Mouse (Mus musculus): Measurements from ENCODE around the gene Cops7b. TPM values are rescaled to one million over a fixed set of nuclear protein-coding genes. Genes with fewer than 3 reads are reported as not detected.
A peak's percentile ranks its signal among the peaks of the same experiment; 100 is the strongest.
"Not testable (repeated sequence)": the region's sequence is repeated elsewhere in the genome, so short reads cannot be mapped to it uniquely, and the experiment has no call there.

Cops7b gene
- 25.2 TPM for polyA plus RNA-seq (2012; fragmentation: generic; extraction: Trizol)
- long read RNA-seq, experiment 1, transcript Cops7b-201 (7 exons, 2,231 nt): major isoform, 25 of 35 reads
- long read RNA-seq, experiment 1, partial matches to known transcripts: 1 of 35 reads
- long read RNA-seq, experiment 1, other reads (novel, unspliced or antisense): 7 of 35 reads
- long read RNA-seq, experiment 2, transcript Cops7b-203 (6 exons, 2,578 nt): minor isoform, 5 of 132 reads
- long read RNA-seq, experiment 2, transcript Cops7b-201 (7 exons, 2,231 nt): major isoform, 116 of 132 reads
- long read RNA-seq, experiment 2, partial matches to known transcripts: 1 of 132 reads
- long read RNA-seq, experiment 2, other reads (novel, unspliced or antisense): 9 of 132 reads

GRCm38 (mm10) chr1:86582451-86583096 lies at the start of gene Cops7b, which contains the start of gene Pde6d:
Cops7b (plus strand) TSS chr1:86582904.
Pde6d (minus strand) TSS chr1:86582629.
- peak within 1 kb of the TSS; percentile 94 for H3ac ChIP-seq (ENCODE audit: control insufficient read depth, insufficient read length, low read depth)
- no peak for TF ChIP-seq MAX (IDR thresholded peaks at IDR 0.05)
- TF ChIP-seq CEBPB (IDR thresholded peaks at IDR 0.05; ENCODE audit: low read depth): no peak
- no peak for TF ChIP-seq MYOG (IDR thresholded peaks at IDR 0.05; ENCODE audit: control insufficient read depth, extremely low read depth, insufficient read length)
- no peak for TF ChIP-seq FOSL1 (IDR thresholded peaks at IDR 0.05; ENCODE audit: insufficient read depth, low read length, poor library complexity, severe bottlenecking)
- TF ChIP-seq CTCF (IDR thresholded peaks at IDR 0.05; ENCODE audit: control insufficient read depth, insufficient read depth, insufficient read length): no peak
- no peak for TF ChIP-seq USF1 (IDR thresholded peaks at IDR 0.05; ENCODE audit: low read depth)
- no peak for TF ChIP-seq MYOD1 (IDR thresholded peaks at IDR 0.05; ENCODE audit: control insufficient read depth, insufficient read length, low read depth)
- H3K27me3 ChIP-seq (ENCODE audit: control insufficient read depth, insufficient read depth, insufficient read length): no peaks in the 10 kb centered on the region
- peaks cover 19% of the 10 kb centered on the region for H3K79me2 ChIP-seq (ENCODE audit: control insufficient read depth, insufficient read depth)
- no peaks in the 10 kb centered on the region for H3K36me3 ChIP-seq (ENCODE audit: control insufficient read depth, insufficient read depth)
- peak within 1 kb of the TSS; percentile 71 for H3K4me3 ChIP-seq (ENCODE audit: insufficient read depth, poor library complexity, severe bottlenecking)
- H3K79me3 ChIP-seq (ENCODE audit: low read depth): peaks cover 1% of the 10 kb centered on the region

DNA sequence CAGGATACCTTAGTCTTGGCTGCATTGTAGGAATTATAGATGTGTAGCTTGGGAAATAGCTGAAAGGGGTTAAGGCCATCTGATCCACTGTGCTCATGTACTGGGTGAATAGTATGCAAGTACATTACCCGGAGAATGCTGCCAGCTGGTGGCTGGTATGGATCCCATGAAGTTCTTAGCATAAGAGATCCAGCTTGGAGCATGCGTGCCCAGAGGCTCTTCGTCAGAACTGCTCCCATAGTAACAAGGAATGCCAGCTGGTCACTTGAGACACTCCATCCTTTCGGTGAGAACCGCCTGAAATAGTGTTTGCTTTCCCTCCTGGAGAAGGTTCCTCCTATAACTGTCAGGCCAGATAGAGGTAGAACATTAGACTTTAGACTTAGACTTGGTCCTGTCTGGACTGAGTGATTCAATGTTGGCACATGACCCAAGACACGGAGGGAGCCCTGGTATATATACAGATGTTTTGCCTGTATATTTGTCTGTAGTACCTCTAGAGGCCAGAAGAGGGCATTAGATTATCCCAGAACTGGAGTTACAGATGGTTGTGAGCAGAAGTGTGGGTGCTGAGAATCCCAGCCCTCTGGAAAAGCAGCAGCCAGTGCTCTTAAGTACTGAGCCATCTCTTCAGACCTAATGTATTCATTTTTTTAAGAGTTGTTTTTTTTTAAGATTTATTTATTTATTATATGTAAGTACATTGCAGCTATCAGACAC lies 49.1 kb upstream of the Cops7b start:
- no peak overlapping the region for H3ac ChIP-seq (ENCODE audit: control insufficient read depth, insufficient read length, low read depth)
- H3K36me3 ChIP-seq (ENCODE audit: control insufficient read depth, insufficient read depth): peaks cover 36% of the 10 kb centered on the region
- peaks cover 49% of the 10 kb centered on the region for H3K79me2 ChIP-seq (ENCODE audit: control insufficient read depth, insufficient read depth)
- TF ChIP-seq CEBPB (IDR thresholded peaks at IDR 0.05; ENCODE audit: low read depth) (no peak), MAX (IDR thresholded peaks at IDR 0.05) (no peak), FOSL1 (IDR thresholded peaks at IDR 0.05; ENCODE audit: insufficient read depth, low read length, poor library complexity, severe bottlenecking) (no peak), CTCF (IDR thresholded peaks at IDR 0.05; ENCODE audit: control insufficient read depth, insufficient read depth, insufficient read length) (no peak), MYOD1 (IDR thresholded peaks at IDR 0.05; ENCODE audit: control insufficient read depth, insufficient read length, low read depth) (no peak)
- no peak overlapping the region for H3K4me3 ChIP-seq (ENCODE audit: insufficient read depth, poor library complexity, severe bottlenecking)
- peaks cover 25% of the 10 kb centered on the region for H3K79me3 ChIP-seq (ENCODE audit: low read depth)
- no peaks in the 10 kb centered on the region for H3K27me3 ChIP-seq (ENCODE audit: control insufficient read depth, insufficient read depth, insufficient read length)

- Histone ChIP-seq H3K79me2 (ENCODE audit: control insufficient read depth, insufficient read depth) (peaks cover 6% of the 10 kb centered on the region), H3K36me3 (ENCODE audit: control insufficient read depth, insufficient read depth) (peaks cover 4% of the 10 kb centered on the region), H3K27me3 (ENCODE audit: control insufficient read depth, insufficient read depth, insufficient read length) (no peaks in the 10 kb centered on the region), H3ac (ENCODE audit: control insufficient read depth, insufficient read length, low read depth) (no peak overlapping the region), H3K79me3 (ENCODE audit: low read depth) (no peaks in the 10 kb centered on the region), H3K4me3 (ENCODE audit: insufficient read depth, poor library complexity, severe bottlenecking) (no peak overlapping the region)
- TF ChIP-seq CTCF (IDR thresholded peaks at IDR 0.05; ENCODE audit: control insufficient read depth, insufficient read depth, insufficient read length) (no peak), MYOD1 (IDR thresholded peaks at IDR 0.05; ENCODE audit: control insufficient read depth, insufficient read length, low read depth) (no peak), USF1 (IDR thresholded peaks at IDR 0.05; ENCODE audit: low read depth) (no peak), FOSL1 (IDR thresholded peaks at IDR 0.05; ENCODE audit: insufficient read depth, low read length, poor library complexity, severe bottlenecking) (no peak), MAX (IDR thresholded peaks at IDR 0.05) (no peak), MYOG (IDR thresholded peaks at IDR 0.05; ENCODE audit: control insufficient read depth, extremely low read depth, insufficient read length) (no peak), CEBPB (IDR thresholded peaks at IDR 0.05; ENCODE audit: low read depth) (no peak)
These were observed 44.3 kb upstream of the Cops7b start for GRCm38 (mm10) chr1:86538383-86538782.

GRCm38 (mm10) chr1:86539583-86539982 lies 43.1 kb upstream of the Cops7b start:
- not testable (repeated sequence) for H3K79me3 ChIP-seq (ENCODE audit: low read depth)
- H3K36me3 ChIP-seq (ENCODE audit: control insufficient read depth, insufficient read depth): peaks cover 16% of the 10 kb centered on the region

GRCm38 (mm10) chr1:86542584-86542983 lies 40.1 kb upstream of the Cops7b start:
- H3K79me3 ChIP-seq (ENCODE audit: low read depth): no peaks in the 10 kb centered on the region
- peaks cover 29% of the 10 kb centered on the region for H3K36me3 ChIP-seq (ENCODE audit: control insufficient read depth, insufficient read depth)
- no peak overlapping the region for H3ac ChIP-seq (ENCODE audit: control insufficient read depth, insufficient read length, low read depth)

More at GRCm38 (mm10) chr1:86539583-86539982, 43.1 kb upstream of the Cops7b start:
- H3K4me3 ChIP-seq (ENCODE audit: insufficient read depth, poor library complexity, severe bottlenecking); H3K27me3 ChIP-seq (ENCODE audit: control insufficient read depth, insufficient read depth, insufficient read length); H3K79me2 ChIP-seq (ENCODE audit: control insufficient read depth, insufficient read depth); H3ac ChIP-seq (ENCODE audit: control insufficient read depth, insufficient read length, low read depth): not testable (repeated sequence)

More at GRCm38 (mm10) chr1:86542584-86542983, 40.1 kb upstream of the Cops7b start:
- TF ChIP-seq CEBPB (IDR thresholded peaks at IDR 0.05; ENCODE audit: low read depth) (no peak), MAX (IDR thresholded peaks at IDR 0.05) (no peak), FOSL1 (IDR thresholded peaks at IDR 0.05; ENCODE audit: insufficient read depth, low read length, poor library complexity, severe bottlenecking) (no peak), MYOD1 (IDR thresholded peaks at IDR 0.05; ENCODE audit: control insufficient read depth, insufficient read length, low read depth) (no peak), CTCF (IDR thresholded peaks at IDR 0.05; ENCODE audit: control insufficient read depth, insufficient read depth, insufficient read length) (no peak), USF1 (IDR thresholded peaks at IDR 0.05; ENCODE audit: low read depth) (no peak), MYOG (IDR thresholded peaks at IDR 0.05; ENCODE audit: control insufficient read depth, extremely low read depth, insufficient read length) (no peak)
- Histone ChIP-seq H3K79me2 (ENCODE audit: control insufficient read depth, insufficient read depth) (no peaks in the 10 kb centered on the region), H3K4me3 (ENCODE audit: insufficient read depth, poor library complexity, severe bottlenecking) (no peak overlapping the region), H3K27me3 (ENCODE audit: control insufficient read depth, insufficient read depth, insufficient read length) (no peaks in the 10 kb centered on the region)

Data from C2C12 (cell line).